Comparison of ENCODE assay signal across 8 mouse cellular contexts in genomic region chr9:78190651-78191634, GRCm38 (mm10). TPM values are rescaled to one million over a fixed set of nuclear protein-coding genes. Genes with fewer than 3 reads are reported as not detected.
DNase-seq lines count a peak whose midpoint lies in the region; ATAC-seq and TF ChIP-seq lines count a peak whose summit lies in the region.

No protein-coding gene starts in this region.

- ATAC-seq in heart, postnatal 0 days (ENCODE audit: insufficient read depth, low read depth): no peak

- peak overlapping the region; percentile 64 for H3K9ac ChIP-seq in heart, postnatal 0 days (replicated peaks; ENCODE audit: low read depth, low read length)

- peak overlapping the region; percentile 70 for H3K4me3 ChIP-seq in gastrocnemius, adult 2 months
- H3K4me3 ChIP-seq in heart, postnatal 0 days (ENCODE audit: low read depth, low read length): peak overlapping the region; percentile 53
- H3K4me3 ChIP-seq in midbrain, embryonic 10.5 days: peak overlapping the region; percentile 56

- TF ChIP-seq EP300 in heart, postnatal 0 days (IDR thresholded peaks at IDR 0.05; ENCODE audit: low read depth): no peak

- H3K4me2 ChIP-seq in heart, postnatal 0 days (ENCODE audit: low read depth, low read length): peak overlapping the region; percentile 69

- DNase-seq in gastrocnemius, adult 2 months: no peak
- DNase-seq in gastrocnemius, postnatal 25 days: no peak
- peak; percentile 63 for DNase-seq in Muller cell, postnatal 12 days (ENCODE audit: inconsistent ontology term)
- peak; percentile 30 for DNase-seq in heart, postnatal 0 days (ENCODE audit: low spot score)
- DNase-seq in midbrain, embryonic 10.5 days (ENCODE audit: low spot score): peak; percentile 17
- no peak for DNase-seq in adrenal gland, postnatal 36 days
- DNase-seq in cerebellum, adult 9-10 months: no peak
- DNase-seq in thymus, postnatal 10 days (ENCODE audit: low spot score in 2 of 2): no peak

- H3K4me1 ChIP-seq in heart, postnatal 0 days (ENCODE audit: control insufficient read depth, insufficient read depth): 0 out of 2 replicates have a peak, but pooled peaks cover 11% of the 10 kb centered on the region
- H3K4me1 ChIP-seq in midbrain, embryonic 10.5 days: peaks cover 51% of the 10 kb centered on the region

- WGBS in heart, postnatal 0 days: 6% methylated on average over 19 of the region's 19 CpGs
- 2% methylated on average over 19 of the region's 19 CpGs for WGBS in midbrain, embryonic 10.5 days

- H3K27ac ChIP-seq in gastrocnemius, adult 2 months: peak overlapping the region; percentile 72
- no peak overlapping the region for H3K27ac ChIP-seq in heart, postnatal 0 days (ENCODE audit: low read depth)
- no peak overlapping the region; the same call in 1 of the 2 replicates for H3K27ac ChIP-seq in midbrain, embryonic 10.5 days (replicated peaks)

- intact Hi-C loops in gastrocnemius, adult 2 months (cut with DNase I): no loop called here

- H3K9me3 ChIP-seq in heart, postnatal 0 days (replicated peaks; ENCODE audit: control insufficient read depth, low read length): no peaks in the 10 kb centered on the region
- H3K9me3 ChIP-seq in midbrain, embryonic 10.5 days (replicated peaks): no peaks in the 10 kb centered on the region

- H3K27me3 ChIP-seq in heart, postnatal 0 days (ENCODE audit: control insufficient read depth, insufficient read depth, low read length): no peaks in the 10 kb centered on the region
- peaks cover 28% of the 10 kb centered on the region; the same call in 1 of the 2 replicates for H3K27me3 ChIP-seq in midbrain, embryonic 10.5 days (ENCODE audit: low read depth, poor library complexity, severe bottlenecking)

- no peaks in the 10 kb centered on the region for H3K36me3 ChIP-seq in heart, postnatal 0 days (replicated peaks; ENCODE audit: control insufficient read depth, insufficient read depth, low read length)
- no peaks in the 10 kb centered on the region for H3K36me3 ChIP-seq in midbrain, embryonic 10.5 days

- TF ChIP-seq CTCF in gastrocnemius, adult 2 months (IDR thresholded peaks at IDR 0.05): no peak
- TF ChIP-seq CTCF in heart, postnatal 0 days (IDR thresholded peaks at IDR 0.05; ENCODE audit: low read depth): no peak

RNA-seq across cellular contexts. Expression of gene Gsta4, which starts 8.4 kb away (rescaled TPM):
- 10 to 100 TPM; 10.3 to 22.8 TPM for total RNA-seq in gastrocnemius, adult 2 months (2021)
- 10 to 100 TPM; 12.1 to 13.1 TPM for total RNA-seq in gastrocnemius, postnatal 25 days (2021)
- total RNA-seq in heart, postnatal 0 days (2014; rRNA removed; ENCODE audit: low replicate concordance): 59.8 and 81.1 TPM in 2 replicates
- 124 and 134 TPM in 2 replicates for polyA plus RNA-seq in heart, postnatal 0 days (2015; fragmentation: Nextera tagmentation; extraction: Ambion mirVana)
- 35.6 and 53.6 TPM in 2 replicates for polyA plus RNA-seq in midbrain, embryonic 10.5 days (2016; fragmentation: Nextera tagmentation; extraction: Ambion mirVana)
- total RNA-seq in adrenal gland, postnatal 36 days (2021): 10 to 100 TPM; 37.1 to 47.6 TPM

RNA-seq across cellular contexts. Expression of gene Gsta1, which starts 39.5 kb away (rescaled TPM):
- under 1 TPM in 1 of 2 experiments, not detected in 1; 0.33 TPM for total RNA-seq in gastrocnemius, adult 2 months (2021)
- not detected for total RNA-seq in gastrocnemius, postnatal 25 days (2021)
- not detected in 2 replicates for total RNA-seq in heart, postnatal 0 days (2014; rRNA removed; ENCODE audit: low replicate concordance)
- polyA plus RNA-seq in heart, postnatal 0 days (2015; fragmentation: Nextera tagmentation; extraction: Ambion mirVana): 0.45 TPM in 1 of 2 replicates, not detected in the other
- not detected in 2 replicates for polyA plus RNA-seq in midbrain, embryonic 10.5 days (2016; fragmentation: Nextera tagmentation; extraction: Ambion mirVana)
- 1 to 10 TPM in 1 of 2 experiments, not detected in 1; 1.1 TPM for total RNA-seq in adrenal gland, postnatal 36 days (2021)

Comparison
In these comparisons a context has a peak if more than half of its experiments do, and no peak if none do; other contexts are left out.
1. DNase-seq: peak in Muller cell, postnatal 12 days (single experiment), heart, postnatal 0 days (single experiment) and midbrain, embryonic 10.5 days (single experiment); none in gastrocnemius, adult 2 months (single experiment), gastrocnemius, postnatal 25 days (single experiment), adrenal gland, postnatal 36 days (0 of 2), cerebellum, adult 9-10 months (single experiment) and thymus, postnatal 10 days (0 of 2).
2. Peak in every context shown above with its lines, with median percentiles within 50 percentile points of each other: H3K4me3 ChIP-seq.